Mouse (Mus musculus): ENCODE results near the gene Slc51b. TPM values are rescaled to one million over a fixed set of nuclear protein-coding genes. Genes with fewer than 3 reads are reported as not detected.

Gene Slc51b
- polyA plus RNA-seq, 1 experiment from 2014 or later, result not detected

- H3K4me1 ChIP-seq (ENCODE audit: control insufficient read depth, insufficient read depth, low read depth, low read length), result no peaks in the 10 kb centered on the region
- 83% methylated on average over 24 of the region's 24 CpGs for WGBS
- no peak overlapping the region for H3K4me3 ChIP-seq (ENCODE audit: low read length)
- no peak overlapping the region for H3K27ac ChIP-seq (ENCODE audit: low read depth, low read length)
- H3K36me3 ChIP-seq (ENCODE audit: control insufficient read depth, insufficient read depth, low read length), result peaks cover 13% of the 10 kb centered on the region
- no peaks in the 10 kb centered on the region for H3K27me3 ChIP-seq (replicated peaks; ENCODE audit: control insufficient read depth, insufficient read depth, low read length)
- no peak overlapping the region for H3K4me2 ChIP-seq (ENCODE audit: low read length)
- H3K9ac ChIP-seq (ENCODE audit: low read depth, low read length), result no peak overlapping the region
- no peak for ATAC-seq
- no peaks in the 10 kb centered on the region for H3K9me3 ChIP-seq (ENCODE audit: control insufficient read depth, low read length)
Observed at GRCm38 (mm10) chr9:65371756-65372155, 51.0 kb downstream of the Slc51b start.

GRCm38 (mm10) chr9:65365721-65366120 lies 57.0 kb downstream of the Slc51b start:
- Histone ChIP-seq H3K9me3 (ENCODE audit: control insufficient read depth, low read length) (no peaks in the 10 kb centered on the region), H3K4me3 (ENCODE audit: low read length) (no peak overlapping the region), H3K4me2 (ENCODE audit: low read length) (no peak overlapping the region), H3K36me3 (ENCODE audit: control insufficient read depth, insufficient read depth, low read length) (peaks cover 11% of the 10 kb centered on the region), H3K27ac (ENCODE audit: low read depth, low read length) (no peak overlapping the region), H3K9ac (ENCODE audit: low read depth, low read length) (no peak overlapping the region), H3K4me1 (ENCODE audit: control insufficient read depth, insufficient read depth, low read depth, low read length) (no peaks in the 10 kb centered on the region), H3K27me3 (replicated peaks; ENCODE audit: control insufficient read depth, insufficient read depth, low read length) (no peaks in the 10 kb centered on the region)
- ATAC-seq, result no peak
- 90% methylated on average over 7 of the region's 7 CpGs for WGBS

- Histone ChIP-seq H3K27me3 (replicated peaks; ENCODE audit: control insufficient read depth, insufficient read depth, low read length) (no peaks in the 10 kb centered on the region), H3K36me3 (ENCODE audit: control insufficient read depth, insufficient read depth, low read length) (peaks cover 23% of the 10 kb centered on the region), H3K9ac (ENCODE audit: low read depth, low read length) (no peak overlapping the region), H3K4me1 (ENCODE audit: control insufficient read depth, insufficient read depth, low read depth, low read length) (no peaks in the 10 kb centered on the region), H3K4me3 (ENCODE audit: low read length) (no peak overlapping the region), H3K27ac (ENCODE audit: low read depth, low read length) (no peak overlapping the region), H3K9me3 (ENCODE audit: control insufficient read depth, low read length) (no peaks in the 10 kb centered on the region), H3K4me2 (ENCODE audit: low read length) (no peak overlapping the region)
- 63% methylated on average over 9 of the region's 9 CpGs for WGBS
- no peak for ATAC-seq
Observed at GRCm38 (mm10) chr9:65363684-65364083, 59.1 kb downstream of the Slc51b start.

Other genes with a start within 250 kb of the Slc51b start
- 7.7 and 8.3 TPM in 2 replicates for gene Parp16, start 227.6 kb downstream of the Slc51b start, polyA plus RNA-seq (2015; fragmentation: Nextera tagmentation; extraction: Ambion mirVana)
- gene Cilp, start 157.8 kb downstream of the Slc51b start, polyA plus RNA-seq (2015; fragmentation: Nextera tagmentation; extraction: Ambion mirVana), result 0.38 and 0.91 TPM in 2 replicates
- gene Clpx, start 128.7 kb downstream of the Slc51b start, polyA plus RNA-seq (2015; fragmentation: Nextera tagmentation; extraction: Ambion mirVana), result 37.2 and 41.6 TPM in 2 replicates
- 4.0 and 6.7 TPM in 2 replicates for gene Pdcd7, start 76.9 kb downstream of the Slc51b start, polyA plus RNA-seq (2015; fragmentation: Nextera tagmentation; extraction: Ambion mirVana)
- gene Ubap1l, start 61.9 kb downstream of the Slc51b start, polyA plus RNA-seq (2015; fragmentation: Nextera tagmentation; extraction: Ambion mirVana), result 2.5 and 3.0 TPM in 2 replicates
- 0.55 and 0.78 TPM in 2 replicates for gene Kbtbd13, start 31.3 kb downstream of the Slc51b start, polyA plus RNA-seq (2015; fragmentation: Nextera tagmentation; extraction: Ambion mirVana)
- 7.7 and 8.1 TPM in 2 replicates for gene Rasl12, start 24.4 kb downstream of the Slc51b start, polyA plus RNA-seq (2015; fragmentation: Nextera tagmentation; extraction: Ambion mirVana)
- 22.8 and 24.0 TPM in 2 replicates for gene Mtfmt, start 12.8 kb upstream of the Slc51b start, polyA plus RNA-seq (2015; fragmentation: Nextera tagmentation; extraction: Ambion mirVana)
- gene Spg21, start 38.0 kb upstream of the Slc51b start, polyA plus RNA-seq (2015; fragmentation: Nextera tagmentation; extraction: Ambion mirVana), result 107 TPM in 2 replicates
- 1.1 and 1.2 TPM in 2 replicates for gene Ankdd1a, start 97.2 kb upstream of the Slc51b start, polyA plus RNA-seq (2015; fragmentation: Nextera tagmentation; extraction: Ambion mirVana)
- 7.1 and 8.0 TPM in 2 replicates for gene Plekho2, start 157.1 kb upstream of the Slc51b start, polyA plus RNA-seq (2015; fragmentation: Nextera tagmentation; extraction: Ambion mirVana)
- gene Pif1, start 164.2 kb upstream of the Slc51b start, polyA plus RNA-seq (2015; fragmentation: Nextera tagmentation; extraction: Ambion mirVana), result 3.2 and 4.3 TPM in 2 replicates
- gene Rbpms2, start 206.7 kb upstream of the Slc51b start, polyA plus RNA-seq (2015; fragmentation: Nextera tagmentation; extraction: Ambion mirVana), result 4.6 and 4.7 TPM in 2 replicates
- gene Oaz2, start 245.0 kb upstream of the Slc51b start, polyA plus RNA-seq (2015; fragmentation: Nextera tagmentation; extraction: Ambion mirVana), result 419 and 449 TPM in 2 replicates